Mouse (Mus musculus) testis, adult 2 months (tissue): ENCODE data around the gene 2410015M20Rik.

Source experiments
- CTCF ChIP-seq: fragments of 200-500 bp; IDR thresholded peaks from 2 replicates; pipeline ENCODE4 v1.5.1; 2012; ENCODE audit warnings: low read depth, mild to moderate bottlenecking, inconsistent platforms, low read length, moderate library complexity; ENCODE audit not compliant: control insufficient read depth, insufficient read depth, insufficient replicate concordance
- POLR2A ChIP-seq: fragments of 200-500 bp; IDR thresholded peaks from 2 replicates; pipeline ENCODE4 v1.6.1; 2012; ENCODE audit warnings: low read depth, mild to moderate bottlenecking, inconsistent platforms, low read length, moderate library complexity; ENCODE audit not compliant: control insufficient read depth

- TF ChIP-seq CTCF, result no peak
- no peak for TF ChIP-seq POLR2A
Measured at GRCm38 (mm10) chr17:56605431-56605830, 4.1 kb downstream of the 2410015M20Rik start.
